Mouse (Mus musculus) layer of hippocampus, adult 2 months (tissue): ENCODE results near the gene Pcdh7. TPM values are rescaled to one million over a fixed set of nuclear protein-coding genes. Genes with fewer than 3 reads are reported as not detected.
A peak's percentile ranks its signal among the peaks of the same experiment; 100 is the strongest.

Experiments
- DNase-seq, 2 experiments: peaks; one replicate each; pipeline ENCODE4 v3.0.0; 2022; ENCODE audit warnings: low spot score in 2 of 2
- H3K27ac ChIP-seq: fragments of 200-600 bp; 2 replicates; pipeline ENCODE4 v1.8.1; 2022
- H3K4me3 ChIP-seq: fragments of 200-600 bp; 2 replicates; pipeline ENCODE4 v1.8.1; 2022; ENCODE audit warnings: mild to moderate bottlenecking
- CTCF ChIP-seq: fragments of 200-600 bp; conservative IDR thresholded peaks from 2 replicates; pipeline ENCODE4 v1.8.1; 2022; ENCODE audit warnings: antibody characterized with exemption, mild to moderate bottlenecking, moderate library complexity
- total RNA-seq, 2 experiments: library from RNA; stranded (reverse); gene quantifications; 2 replicates each; pipeline ENCODE4 v1.2.3; 2021

Pcdh7 gene
- total RNA-seq, 2 experiments from 2014 or later: 64.2 to 65.2 TPM

DNA sequence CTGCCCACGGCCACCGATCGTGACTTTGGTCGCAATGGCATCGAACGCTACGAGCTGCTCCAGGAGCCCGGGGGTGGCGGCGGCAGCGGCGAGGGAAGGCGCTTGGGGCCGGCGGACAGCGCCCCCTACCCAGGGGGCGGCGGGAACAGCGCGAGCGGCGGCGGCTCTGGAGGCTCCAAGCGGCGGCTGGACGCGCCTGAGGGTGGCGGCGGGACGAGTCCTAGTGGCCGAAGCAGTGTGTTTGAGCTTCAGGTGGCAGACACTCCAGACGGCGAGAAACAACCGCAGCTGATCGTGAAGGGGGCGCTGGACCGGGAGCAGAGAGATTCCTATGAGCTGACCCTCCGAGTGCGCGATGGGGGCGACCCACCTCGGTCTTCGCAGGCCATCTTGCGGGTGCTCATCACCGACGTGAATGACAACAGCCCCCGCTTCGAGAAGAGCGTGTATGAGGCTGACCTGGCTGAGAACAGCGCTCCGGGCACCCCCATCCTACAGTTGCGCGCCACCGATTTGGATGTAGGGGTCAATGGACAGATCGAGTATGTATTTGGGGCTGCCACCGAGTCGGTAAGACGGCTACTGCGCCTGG is 1.9 kb downstream of the Pcdh7 start:
- peak overlapping the region; percentile 80 for H3K4me3 ChIP-seq
- TF ChIP-seq CTCF: peak; percentile 83
- peak; percentile 38 to 62 for DNase-seq
- peak overlapping the region; percentile 93 for H3K27ac ChIP-seq

DNA sequence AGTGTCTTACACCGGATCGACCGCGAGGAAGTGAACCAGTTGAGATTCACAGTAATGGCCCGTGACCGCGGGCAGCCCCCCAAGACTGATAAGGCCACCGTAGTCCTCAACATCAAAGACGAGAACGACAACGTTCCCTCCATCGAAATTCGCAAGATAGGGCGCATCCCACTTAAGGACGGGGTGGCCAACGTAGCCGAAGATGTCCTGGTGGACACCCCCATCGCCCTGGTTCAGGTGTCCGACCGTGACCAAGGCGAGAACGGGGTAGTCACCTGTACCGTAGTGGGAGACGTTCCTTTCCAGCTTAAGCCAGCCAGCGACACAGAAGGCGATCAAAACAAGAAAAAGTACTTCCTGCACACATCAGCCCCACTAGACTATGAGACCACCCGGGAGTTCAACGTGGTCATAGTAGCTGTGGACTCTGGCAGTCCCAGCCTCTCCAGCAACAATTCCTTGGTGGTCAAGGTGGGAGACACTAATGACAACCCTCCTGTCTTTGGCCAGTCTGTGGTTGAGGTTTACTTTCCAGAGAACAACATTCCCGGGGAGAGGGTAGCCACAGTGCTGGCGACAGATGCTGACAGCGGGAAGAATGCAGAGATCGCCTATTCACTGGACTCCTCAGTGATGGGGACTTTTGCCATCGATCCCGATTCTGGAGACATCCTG is 2.6 kb downstream of the Pcdh7 start:
- TF ChIP-seq CTCF: no peak
- no peak for DNase-seq
- peak overlapping the region; percentile 80 for H3K4me3 ChIP-seq
- H3K27ac ChIP-seq: no peak overlapping the region

- no peak for DNase-seq
- Histone ChIP-seq H3K4me3 (peak overlapping the region; percentile 80), H3K27ac (no peak overlapping the region)
- no peak for TF ChIP-seq CTCF
Measured at GRCm38 (mm10) chr5:57721148-57721712, 3.5 kb downstream of the Pcdh7 start.

DNA sequence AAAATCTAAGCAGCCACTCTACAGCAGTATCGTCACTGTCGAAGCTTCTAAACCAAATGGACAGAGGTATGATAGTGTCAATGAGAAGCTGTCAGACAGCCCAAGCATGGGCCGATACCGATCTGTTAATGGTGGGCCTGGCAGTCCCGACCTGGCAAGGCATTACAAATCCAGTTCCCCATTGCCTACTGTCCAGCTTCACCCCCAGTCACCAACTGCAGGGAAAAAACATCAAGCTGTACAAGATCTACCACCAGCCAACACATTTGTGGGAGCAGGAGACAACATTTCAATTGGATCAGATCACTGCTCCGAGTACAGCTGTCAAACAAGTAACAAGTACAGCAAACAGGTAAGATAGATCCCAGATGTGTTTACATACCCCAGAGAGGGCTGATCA is 4.2 kb downstream of the Pcdh7 start:
- DNase-seq: no peak
- no peak for TF ChIP-seq CTCF
- no peak overlapping the region for H3K27ac ChIP-seq
- peak overlapping the region; percentile 80 for H3K4me3 ChIP-seq

GRCm38 (mm10) chr5:57733451-57733850 is 15.7 kb downstream of the Pcdh7 start:
- no peak for TF ChIP-seq CTCF
- Histone ChIP-seq H3K27ac (no peak overlapping the region), H3K4me3 (no peak overlapping the region)
- no peak for DNase-seq

GRCm38 (mm10) chr5:57735723-57736122 is 18.0 kb downstream of the Pcdh7 start:
- no peak for TF ChIP-seq CTCF
- no peak for DNase-seq
- Histone ChIP-seq H3K27ac (no peak overlapping the region), H3K4me3 (no peak overlapping the region)

GRCm38 (mm10) chr5:57742924-57743323 is 25.2 kb downstream of the Pcdh7 start:
- H3K4me3 ChIP-seq: no peak overlapping the region
- H3K27ac ChIP-seq: no peak overlapping the region
- DNase-seq: peak in 1 of 2 experiments; percentile 31
- no peak for TF ChIP-seq CTCF

- Histone ChIP-seq H3K27ac (no peak overlapping the region), H3K4me3 (no peak overlapping the region)
- TF ChIP-seq CTCF: no peak
- DNase-seq: no peak
Measured at GRCm38 (mm10) chr5:57743956-57744661, 26.3 kb downstream of the Pcdh7 start.

DNA sequence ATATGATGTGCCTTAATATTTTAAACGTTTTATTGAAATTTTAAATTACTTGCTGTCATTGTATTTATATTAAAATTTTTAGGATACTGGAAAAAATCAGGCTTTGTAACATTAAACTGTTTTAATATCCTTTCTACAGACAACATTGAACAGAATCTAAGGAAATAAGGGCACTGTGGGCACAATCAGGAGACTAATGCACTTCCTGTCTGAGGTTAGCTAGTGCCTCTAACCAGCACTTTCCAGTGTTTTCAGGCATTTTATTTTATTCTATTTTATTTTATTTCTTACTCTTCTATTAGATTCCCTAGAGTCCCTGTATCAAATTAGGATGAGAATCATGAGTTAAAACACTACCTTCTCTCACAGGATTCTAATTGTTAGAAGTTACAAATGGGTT is 28.1 kb downstream of the Pcdh7 start:
- H3K27ac ChIP-seq: no peak overlapping the region
- no peak overlapping the region for H3K4me3 ChIP-seq
- TF ChIP-seq CTCF: no peak
- DNase-seq: no peak

GRCm38 (mm10) chr5:57750320-57750719 is 32.6 kb downstream of the Pcdh7 start:
- no peak for TF ChIP-seq CTCF
- DNase-seq: no peak
- Histone ChIP-seq H3K27ac (no peak overlapping the region), H3K4me3 (no peak overlapping the region)

- Histone ChIP-seq H3K4me3 (no peak overlapping the region), H3K27ac (no peak overlapping the region)
- TF ChIP-seq CTCF: no peak
- peak in 1 of 2 experiments; percentile 3 for DNase-seq
Measured at GRCm38 (mm10) chr5:57755791-57756190, 38.0 kb downstream of the Pcdh7 start.

DNA sequence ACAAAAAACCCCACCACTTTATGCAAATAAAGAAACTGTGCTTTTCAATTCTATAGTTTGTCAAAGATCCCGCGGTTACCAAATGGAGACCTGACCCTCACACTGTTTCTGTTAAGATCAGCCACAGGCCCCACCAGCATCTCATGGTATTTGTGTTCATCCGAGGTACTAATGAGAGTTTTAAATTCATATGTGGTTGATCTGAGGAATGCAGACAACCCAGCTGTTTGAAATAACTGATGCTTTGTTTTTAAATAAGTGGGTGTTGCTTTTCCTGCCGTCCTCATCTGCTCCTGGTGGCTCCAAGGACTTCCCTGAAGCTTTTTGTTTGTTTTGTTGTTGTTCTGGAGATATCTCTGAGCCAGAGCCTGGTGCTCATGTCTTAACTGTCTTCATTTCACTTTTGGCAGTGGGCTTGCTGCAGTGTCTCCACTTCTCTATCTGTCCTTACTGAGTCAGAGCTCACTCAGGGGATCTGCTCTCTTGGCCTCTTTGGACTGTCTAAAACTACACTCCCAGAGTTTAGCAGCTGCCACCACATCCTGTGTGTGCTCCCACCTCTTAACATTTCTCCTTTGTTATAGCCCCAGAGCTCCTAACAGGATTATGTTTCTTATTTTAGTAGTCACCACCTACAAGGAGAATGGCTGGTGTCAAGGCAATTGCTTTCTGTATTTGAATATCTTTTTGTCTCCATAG is 39.1 kb downstream of the Pcdh7 start:
- Histone ChIP-seq H3K4me3 (no peak overlapping the region), H3K27ac (no peak overlapping the region)
- TF ChIP-seq CTCF: no peak
- DNase-seq: no peak

GRCm38 (mm10) chr5:57757436-57757898 is 39.7 kb downstream of the Pcdh7 start:
- Histone ChIP-seq H3K4me3 (no peak overlapping the region), H3K27ac (no peak overlapping the region)
- peak in 1 of 2 experiments; percentile 3 for DNase-seq
- TF ChIP-seq CTCF: no peak
